Mouse (Mus musculus): Measurements from ENCODE around the gene Ctxn2. TPM values are rescaled to one million over a fixed set of nuclear protein-coding genes. Genes with fewer than 3 reads are reported as not detected.
"Not testable (repeated sequence)": the region's sequence is repeated elsewhere in the genome, so short reads cannot be mapped to it uniquely, and the experiment has no call there.

The Ctxn2 gene
- total RNA-seq (2012; rRNA removed) = not detected in 2 replicates

DNA sequence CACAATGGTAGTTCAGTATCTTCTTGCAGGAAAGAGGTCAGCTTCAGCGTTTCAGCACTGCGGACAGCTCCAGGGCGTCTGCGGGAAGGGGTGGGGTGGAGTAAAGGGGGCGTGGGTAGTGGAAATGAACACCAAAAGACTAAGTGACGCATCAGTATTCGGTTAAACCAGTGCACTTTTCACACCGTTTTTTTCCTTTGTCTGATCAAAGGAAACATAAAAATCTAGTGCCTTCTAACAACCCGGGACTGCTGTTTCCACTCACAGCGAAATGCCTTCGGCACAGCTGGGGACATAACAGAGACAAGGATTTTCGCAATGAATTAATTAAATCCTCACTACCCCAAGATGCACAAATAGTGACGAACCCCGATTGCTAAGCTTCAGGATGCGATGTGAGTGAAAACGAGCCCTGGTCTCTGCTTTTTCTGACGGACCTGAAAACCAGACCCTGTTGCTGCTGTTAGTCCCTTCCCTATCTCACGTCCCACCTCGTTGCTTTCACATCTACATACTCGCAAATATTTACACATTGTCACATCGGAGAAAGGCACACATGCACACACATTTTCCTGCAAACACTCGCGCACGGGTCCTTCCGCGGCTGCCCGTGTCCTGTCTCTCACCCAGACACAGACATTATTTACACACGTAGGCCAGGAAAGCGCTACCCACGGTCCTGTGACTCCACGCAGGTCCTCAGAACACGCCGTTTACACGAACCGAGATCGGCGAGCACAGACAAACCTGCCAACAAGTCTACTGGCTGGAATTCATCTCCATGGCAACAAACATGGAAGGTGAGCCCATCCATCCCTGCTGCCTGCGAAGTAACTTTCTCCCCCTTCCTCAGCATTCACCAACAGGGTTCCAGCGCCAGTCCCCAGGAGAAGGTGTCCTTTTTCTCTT is at the start of gene Ctxn2:
Gene Ctxn2 (plus strand): TSS at position 790 of the 909 bp plus-strand sequence.
- H3K4me3 ChIP-seq (ENCODE audit: insufficient read depth in 1 of 2, low read depth in 1 of 2, low read length in 2 of 2, poor library complexity in 1 of 2, severe bottlenecking in 1 of 2) = peak within 1 kb of the TSS; percentile 8 to 25
- no peaks in the 10 kb centered on the region for H3K36me3 ChIP-seq (ENCODE audit: control insufficient read depth, insufficient read depth, low read length, poor library complexity, severe bottlenecking)
- H3K27ac ChIP-seq (ENCODE audit: insufficient read depth, low read depth, low read length, poor library complexity, severe bottlenecking) = no peak within 1 kb of the TSS
- H3K9ac ChIP-seq (ENCODE audit: insufficient read depth, low read depth, low read length, poor library complexity, severe bottlenecking) = no peak within 1 kb of the TSS
- no peaks in the 10 kb centered on the region for H3K9me3 ChIP-seq (ENCODE audit: control insufficient read depth, insufficient read depth, low read depth, low read length)
- peaks cover 2 to 5% of the 10 kb centered on the region in 2 experiments; a peak in 2 of 4 replicates for H3K4me1 ChIP-seq (ENCODE audit: control insufficient read depth in 2 of 2, insufficient read depth in 2 of 2, low read length in 2 of 2, poor library complexity in 1 of 2)
- in situ Hi-C loops (cut with MboI; ENCODE audit: low sequenced_read_pairs in 2 of 2, unreplicated experiment in 2 of 2) = no loop called here
- TF ChIP-seq ZC3H11A (IDR thresholded peaks at IDR 0.05; ENCODE audit: borderline replicate concordance, low read depth, low read length) (no peak), MAFK (IDR thresholded peaks at IDR 0.05; ENCODE audit: insufficient read depth, low read depth, low read length) (no peak), HCFC1 (IDR thresholded peaks at IDR 0.05; ENCODE audit: borderline replicate concordance, insufficient read depth, low read length) (no peak), CHD2 (IDR thresholded peaks at IDR 0.05; ENCODE audit: low read depth, low read length) (no peak), ZNF384 (IDR thresholded peaks at IDR 0.05; ENCODE audit: low read depth, low read length) (no peak)
- DNase-seq (ENCODE audit: low read depth, low spot score) = peak; percentile 75

DNA sequence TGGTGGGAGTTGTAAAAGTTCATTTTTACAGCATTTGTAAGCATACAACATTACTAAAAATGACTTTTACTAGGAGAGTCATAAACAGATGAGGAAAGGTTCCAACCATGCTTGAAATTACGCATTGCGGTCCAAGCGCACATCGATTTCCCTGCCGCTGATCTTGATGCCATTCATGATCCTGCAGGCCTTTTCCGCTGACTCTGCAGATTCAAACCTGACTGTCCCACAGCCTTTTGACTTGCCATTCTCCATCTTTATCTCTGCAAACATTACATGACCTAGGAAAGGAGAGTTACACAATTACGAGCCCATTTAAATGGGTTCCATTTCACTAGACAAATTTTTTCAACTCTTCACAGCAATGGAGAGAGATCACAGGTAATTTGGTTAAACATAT is 47.7 kb upstream of the Ctxn2 start:
- no peak overlapping the region for H3K9ac ChIP-seq (ENCODE audit: insufficient read depth, low read depth, low read length, poor library complexity, severe bottlenecking)
- H3K4me3 ChIP-seq (ENCODE audit: insufficient read depth in 1 of 2, low read depth in 1 of 2, low read length in 2 of 2, poor library complexity in 1 of 2, severe bottlenecking in 1 of 2) = no peak overlapping the region
- no peak overlapping the region for H3K27ac ChIP-seq (ENCODE audit: insufficient read depth, low read depth, low read length, poor library complexity, severe bottlenecking)
- in situ Hi-C loops (cut with MboI; ENCODE audit: low sequenced_read_pairs in 2 of 2, unreplicated experiment in 2 of 2) = no loop called here
- peaks cover 11% of the 10 kb centered on the region for H3K36me3 ChIP-seq (ENCODE audit: control insufficient read depth, insufficient read depth, low read length, poor library complexity, severe bottlenecking)
- no peaks in the 10 kb centered on the region for H3K9me3 ChIP-seq (ENCODE audit: control insufficient read depth, insufficient read depth, low read depth, low read length)
- DNase-seq (ENCODE audit: low read depth, low spot score) = no peak
- peak; percentile 92 for TF ChIP-seq MAFK (IDR thresholded peaks at IDR 0.05; ENCODE audit: insufficient read depth, low read depth, low read length)
- TF ChIP-seq ZNF384 (IDR thresholded peaks at IDR 0.05; ENCODE audit: low read depth, low read length) = no peak
- no peaks in the 10 kb centered on the region for H3K4me1 ChIP-seq (ENCODE audit: control insufficient read depth in 2 of 2, insufficient read depth in 2 of 2, low read length in 2 of 2, poor library complexity in 1 of 2)

DNA sequence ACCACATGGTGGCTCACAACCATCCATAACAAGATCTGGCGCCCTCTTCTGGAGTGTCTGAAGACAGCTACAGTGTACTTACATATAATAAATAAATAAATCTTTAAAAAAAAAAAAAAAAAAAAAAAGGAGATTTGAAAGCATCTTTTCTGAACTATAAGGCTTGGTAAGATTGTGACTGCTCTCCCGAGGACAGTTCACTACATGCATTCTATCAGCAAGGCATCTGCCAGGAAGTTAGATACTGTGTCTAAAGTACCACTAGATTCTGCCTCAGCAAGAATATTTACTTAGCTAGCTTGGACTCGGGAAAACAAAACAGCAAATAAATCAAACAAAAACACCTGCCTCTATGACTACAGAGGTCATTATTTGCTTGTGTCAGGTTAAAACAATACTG is 44.4 kb upstream of the Ctxn2 start:
- H3K9me3 ChIP-seq (ENCODE audit: control insufficient read depth, insufficient read depth, low read depth, low read length); in situ Hi-C loops (cut with MboI; ENCODE audit: low sequenced_read_pairs in 2 of 2, unreplicated experiment in 2 of 2); H3K27ac ChIP-seq (ENCODE audit: insufficient read depth, low read depth, low read length, poor library complexity, severe bottlenecking); H3K4me3 ChIP-seq (ENCODE audit: insufficient read depth in 1 of 2, low read depth in 1 of 2, low read length in 2 of 2, poor library complexity in 1 of 2, severe bottlenecking in 1 of 2); H3K9ac ChIP-seq (ENCODE audit: insufficient read depth, low read depth, low read length, poor library complexity, severe bottlenecking); H3K4me1 ChIP-seq (ENCODE audit: control insufficient read depth in 2 of 2, insufficient read depth in 2 of 2, low read length in 2 of 2, poor library complexity in 1 of 2); DNase-seq (ENCODE audit: low read depth, low spot score): not testable (repeated sequence)
- H3K36me3 ChIP-seq (ENCODE audit: control insufficient read depth, insufficient read depth, low read length, poor library complexity, severe bottlenecking) = peaks cover 12% of the 10 kb centered on the region

DNA sequence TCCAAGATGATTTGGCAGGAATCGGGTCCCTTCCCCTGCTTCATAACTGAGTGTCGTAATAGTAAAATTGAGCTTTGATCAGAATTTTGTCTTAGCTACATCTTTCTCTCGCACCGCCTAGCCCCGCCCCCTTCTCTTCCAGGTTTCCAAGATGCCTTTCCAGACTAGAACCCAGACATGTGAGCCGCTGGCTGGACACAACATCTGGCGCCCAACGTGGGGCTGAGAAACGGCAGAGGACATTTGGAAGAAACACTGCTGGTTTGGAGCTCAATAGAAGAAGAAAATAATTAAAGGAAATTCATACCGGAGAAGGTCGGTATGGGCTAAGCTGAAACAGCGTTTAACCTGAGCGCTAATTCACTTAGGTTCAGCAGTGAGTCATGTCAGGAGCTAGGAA is 32.0 kb upstream of the Ctxn2 start:
- H3K4me3 ChIP-seq (ENCODE audit: insufficient read depth in 1 of 2, low read depth in 1 of 2, low read length in 2 of 2, poor library complexity in 1 of 2, severe bottlenecking in 1 of 2); H3K27ac ChIP-seq (ENCODE audit: insufficient read depth, low read depth, low read length, poor library complexity, severe bottlenecking); in situ Hi-C loops (cut with MboI; ENCODE audit: low sequenced_read_pairs in 2 of 2, unreplicated experiment in 2 of 2); H3K4me1 ChIP-seq (ENCODE audit: control insufficient read depth in 2 of 2, insufficient read depth in 2 of 2, low read length in 2 of 2, poor library complexity in 1 of 2); H3K9me3 ChIP-seq (ENCODE audit: control insufficient read depth, insufficient read depth, low read depth, low read length); H3K9ac ChIP-seq (ENCODE audit: insufficient read depth, low read depth, low read length, poor library complexity, severe bottlenecking); DNase-seq (ENCODE audit: low read depth, low spot score): not testable (repeated sequence)
- peaks cover 29% of the 10 kb centered on the region for H3K36me3 ChIP-seq (ENCODE audit: control insufficient read depth, insufficient read depth, low read length, poor library complexity, severe bottlenecking)

DNA sequence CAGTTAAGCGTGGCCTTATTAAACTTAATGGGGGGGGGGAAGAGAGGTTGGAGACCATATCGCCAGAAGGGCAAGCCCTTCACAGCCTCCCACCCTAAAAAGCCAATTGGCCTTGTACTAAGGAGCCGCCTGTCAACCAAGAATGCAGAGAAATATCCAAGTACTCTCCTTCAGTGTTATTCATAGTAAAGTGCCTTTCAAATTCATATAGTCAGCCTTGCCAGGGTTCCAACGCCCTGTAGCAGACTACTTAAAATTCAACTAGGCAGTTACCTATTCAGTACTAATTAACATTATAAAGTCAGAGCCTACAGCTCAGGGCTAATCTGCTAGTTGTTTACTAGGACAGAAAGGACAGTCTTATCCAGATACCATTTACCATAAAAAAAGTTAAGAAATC is 30.0 kb upstream of the Ctxn2 start:
- H3K9me3 ChIP-seq (ENCODE audit: control insufficient read depth, insufficient read depth, low read depth, low read length); H3K4me1 ChIP-seq (ENCODE audit: control insufficient read depth in 2 of 2, insufficient read depth in 2 of 2, low read length in 2 of 2, poor library complexity in 1 of 2); H3K9ac ChIP-seq (ENCODE audit: insufficient read depth, low read depth, low read length, poor library complexity, severe bottlenecking); DNase-seq (ENCODE audit: low read depth, low spot score); in situ Hi-C loops (cut with MboI; ENCODE audit: low sequenced_read_pairs in 2 of 2, unreplicated experiment in 2 of 2); H3K4me3 ChIP-seq (ENCODE audit: insufficient read depth in 1 of 2, low read depth in 1 of 2, low read length in 2 of 2, poor library complexity in 1 of 2, severe bottlenecking in 1 of 2): not testable (repeated sequence)
- peaks cover 30% of the 10 kb centered on the region for H3K36me3 ChIP-seq (ENCODE audit: control insufficient read depth, insufficient read depth, low read length, poor library complexity, severe bottlenecking)
- peak overlapping the region; percentile 58; the same call in 1 of the 2 replicates for H3K27ac ChIP-seq (ENCODE audit: insufficient read depth, low read depth, low read length, poor library complexity, severe bottlenecking)
